Mouse (Mus musculus): ENCODE measurements around the gene Tmem106a.

GRCm38 (mm10) chr11:101543533-101543932 is 38.5 kb upstream of the Tmem106a start:
- no peak for TF ChIP-seq CTCF (IDR thresholded peaks at IDR 0.05; ENCODE audit: low read depth, low read length)
- TF ChIP-seq POLR2A (IDR thresholded peaks at IDR 0.05; ENCODE audit: borderline replicate concordance, low read depth, low read length), result no peak
